Mouse (Mus musculus) lung, embryonic 16.5 days (tissue): ENCODE data around the gene Gpbp1l1. TPM values are rescaled to one million over a fixed set of nuclear protein-coding genes. Genes with fewer than 3 reads are reported as not detected.

Source experiments
- ATAC-seq: fragments of 200-750 bp; cut with Nextera tagmentation; 2 replicates; pipeline ENCODE4 v1.8.0; 2017; ENCODE audit warnings: low read depth, mild to moderate bottlenecking, moderate library complexity
- H3K27ac ChIP-seq: fragments of 300-500 bp; sonication (generic); 2 replicates; pipeline ENCODE4 v1.5.1; 2014; ENCODE audit warnings: mild to moderate bottlenecking, control low read depth, low read length
- H3K27me3 ChIP-seq: fragments of 300-500 bp; sonication (generic); 2 replicates; pipeline ENCODE4 v1.6.1; 2014; ENCODE audit warnings: low read depth, low read length, mixed read lengths; ENCODE audit not compliant: control insufficient read depth, insufficient read depth
- H3K36me3 ChIP-seq: fragments of 300-500 bp; sonication (generic); 2 replicates; pipeline ENCODE4 v1.6.1; 2014; ENCODE audit warnings: low read length; ENCODE audit not compliant: control insufficient read depth, insufficient read depth
- H3K4me1 ChIP-seq: fragments of 300-500 bp; sonication (generic); replicated peaks from 2 replicates; pipeline ENCODE4 v1.6.1; 2014; ENCODE audit warnings: low read length, mixed read lengths; ENCODE audit not compliant: control insufficient read depth, insufficient read depth
- H3K4me2 ChIP-seq: fragments of 300-500 bp; sonication (generic); 2 replicates; pipeline ENCODE4 v1.6.1; 2014; ENCODE audit warnings: low read depth, low read length, control low read depth
- H3K4me3 ChIP-seq: fragments of 300-500 bp; sonication (generic); 2 replicates; pipeline ENCODE4 v1.5.1; 2014; ENCODE audit warnings: mild to moderate bottlenecking, low read length, control low read depth
- H3K9ac ChIP-seq: fragments of 300-500 bp; sonication (generic); 2 replicates; pipeline ENCODE4 v1.6.1; 2014; ENCODE audit warnings: low read length, control low read depth
- H3K9me3 ChIP-seq: fragments of 300-500 bp; sonication (generic); 2 replicates; pipeline ENCODE4 v1.6.1; 2016; ENCODE audit warnings: low read length; ENCODE audit not compliant: control insufficient read depth
- whole genome bisulfite sequencing: fragments of 180-500 bp; shearing (Covaris S2); extraction: QIAGEN DNeasy Blood & Tissue Kit; methylation state at CpG from one replicate; pipeline ENCODE4 v1.1.7; 2014; 5-methylcytosine and 5-hydroxymethylcytosine counted together
- polyA plus RNA-seq: library from polyadenylated mRNA; unstranded; fragments of >200 nt; fragmentation: Nextera tagmentation; extraction: Ambion mirVana; gene quantifications from 2 replicates; pipeline ENCODE4 v1.2.1, GENCODE M21; 2015

Gene Gpbp1l1
- polyA plus RNA-seq, 1 experiment from 2014 or later: 37.2 TPM

- H3K4me3 ChIP-seq: peak within 1 kb of the TSS; percentile 100
- H3K27ac ChIP-seq: peak within 1 kb of the TSS; percentile 97
- H3K9ac ChIP-seq: peak within 1 kb of the TSS; percentile 95
- peak; percentile 90 for ATAC-seq
- H3K4me1 ChIP-seq: peaks cover 16% of the 10 kb centered on the region
- 0 out of 2 replicates have a peak, but pooled peaks cover 2% of the 10 kb centered on the region for H3K36me3 ChIP-seq
- peak within 1 kb of the TSS; percentile 93 for H3K4me2 ChIP-seq
- H3K9me3 ChIP-seq: no peaks in the 10 kb centered on the region
- H3K27me3 ChIP-seq: no peaks in the 10 kb centered on the region
- WGBS: 7% methylated on average over 23 of the region's 23 CpGs
Observed at GRCm38 (mm10) chr4:116627722-116628662, 70.5 kb downstream of the Gpbp1l1 start, which contains the start of gene Nasp. Nasp (minus strand) TSS chr4:116627941.

- no peak for ATAC-seq
- no peaks in the 10 kb centered on the region for H3K27me3 ChIP-seq
- WGBS: 94% methylated on average over 1 of the region's 1 CpGs
- no peak overlapping the region for H3K9ac ChIP-seq
- no peak overlapping the region for H3K4me3 ChIP-seq
- H3K9me3 ChIP-seq: no peaks in the 10 kb centered on the region
- H3K27ac ChIP-seq: no peak overlapping the region
- no peaks in the 10 kb centered on the region for H3K4me1 ChIP-seq
- no peak overlapping the region for H3K4me2 ChIP-seq
- peaks cover 43% of the 10 kb centered on the region for H3K36me3 ChIP-seq
Observed at GRCm38 (mm10) chr4:116635197-116635596, 77.7 kb downstream of the Gpbp1l1 start.

DNA sequence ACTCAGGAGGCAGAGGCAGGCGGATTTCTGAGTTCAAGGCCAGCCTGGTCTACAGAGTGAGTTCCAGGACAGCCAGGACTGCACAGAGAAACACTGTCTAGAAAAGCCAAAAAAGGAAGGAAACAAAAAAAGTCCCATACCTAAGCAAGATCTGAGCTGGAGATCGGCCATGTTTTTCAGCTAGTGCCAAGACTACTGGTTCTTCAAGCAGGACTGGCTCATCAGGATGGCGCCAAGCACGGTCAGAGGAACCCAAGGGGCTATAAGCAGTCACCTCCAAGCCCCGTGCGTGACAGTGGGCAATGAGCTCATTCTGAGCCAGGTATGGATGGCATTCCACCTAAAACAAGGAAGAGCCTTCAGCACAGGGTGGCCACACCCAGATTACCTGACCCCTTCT, 81.4 kb downstream of the Gpbp1l1 start:
- Histone ChIP-seq H3K4me2 (no peak overlapping the region), H3K27me3 (no peaks in the 10 kb centered on the region), H3K4me1 (no peaks in the 10 kb centered on the region), H3K9me3 (no peaks in the 10 kb centered on the region), H3K4me3 (no peak overlapping the region), H3K27ac (no peak overlapping the region), H3K9ac (no peak overlapping the region), H3K36me3 (peaks cover 70% of the 10 kb centered on the region)
- no peak for ATAC-seq
- WGBS: 89% methylated on average over 6 of the region's 6 CpGs

DNA sequence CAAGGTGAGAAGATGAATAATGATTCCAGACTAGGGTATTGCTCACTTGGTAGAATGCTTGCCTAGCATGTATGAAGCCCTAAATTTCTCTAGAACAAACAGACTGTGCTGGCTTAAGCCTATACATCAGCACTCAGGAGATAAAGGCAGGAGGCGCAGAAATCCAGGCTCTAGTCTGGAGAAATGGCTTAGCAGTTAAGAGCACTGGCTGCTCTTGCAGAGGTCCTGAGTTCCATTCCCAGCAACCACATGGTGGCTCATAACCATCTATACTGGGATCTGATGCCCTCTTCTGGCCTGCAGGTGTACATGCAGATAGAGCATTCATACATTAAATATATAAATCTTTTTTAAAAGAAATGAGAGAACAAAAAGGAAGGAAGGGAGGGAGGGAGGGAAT, 84.6 kb downstream of the Gpbp1l1 start:
- no peak overlapping the region for H3K4me2 ChIP-seq
- H3K9ac ChIP-seq: no peak overlapping the region
- H3K4me3 ChIP-seq: no peak overlapping the region
- no peak overlapping the region for H3K27ac ChIP-seq
- H3K4me1 ChIP-seq: 0 out of 2 replicates have a peak, but pooled peaks cover 3% of the 10 kb centered on the region
- no peaks in the 10 kb centered on the region for H3K9me3 ChIP-seq
- H3K36me3 ChIP-seq: peaks cover 63% of the 10 kb centered on the region
- 96% methylated on average over 1 of the region's 1 CpGs for WGBS
- no peaks in the 10 kb centered on the region for H3K27me3 ChIP-seq
- ATAC-seq: no peak

Other genes starting within 250 kb of the Gpbp1l1 start
- gene Mast2, start 93.5 kb upstream of the Gpbp1l1 start, polyA plus RNA-seq: 11.0 and 11.5 TPM in 2 replicates
- 14.1 and 14.7 TPM in 2 replicates for gene Ipp, start 50.1 kb upstream of the Gpbp1l1 start, polyA plus RNA-seq
- gene Tmem69, start 1.7 kb upstream of the Gpbp1l1 start, polyA plus RNA-seq: 21.2 and 22.1 TPM in 2 replicates
- gene Ccdc17, start 39.0 kb downstream of the Gpbp1l1 start, polyA plus RNA-seq: 17.6 and 22.5 TPM in 2 replicates
- gene Nasp, start 70.3 kb downstream of the Gpbp1l1 start, polyA plus RNA-seq: 101 and 111 TPM in 2 replicates
- gene Akr1a1, start 94.0 kb downstream of the Gpbp1l1 start, polyA plus RNA-seq: 817 and 840 TPM in 2 replicates
- gene Prdx1, start 127.9 kb downstream of the Gpbp1l1 start, polyA plus RNA-seq: 1,438 and 1,494 TPM in 2 replicates
- 21.5 and 23.5 TPM in 2 replicates for gene Mmachc, start 150.7 kb downstream of the Gpbp1l1 start, polyA plus RNA-seq
- gene Ccdc163, start 150.9 kb downstream of the Gpbp1l1 start, polyA plus RNA-seq: 29.4 and 35.2 TPM in 2 replicates
- gene Tesk2, start 163.3 kb downstream of the Gpbp1l1 start, polyA plus RNA-seq: 8.2 and 8.3 TPM in 2 replicates
- gene Toe1, start 250.0 kb downstream of the Gpbp1l1 start, polyA plus RNA-seq: 35.2 and 36.5 TPM in 2 replicates